Mouse (Mus musculus) embryonic facial prominence, embryonic 14.5 days (tissue): ENCODE measurements at regions not wholly inside any gene's neighbourhood (a gene's known extent, or its start where the extent isn't known, plus 50 kb on each side); places are given as distances from the start of the nearest gene placed in this dataset.
"Not testable (repeated sequence)": the region's sequence is repeated elsewhere in the genome, so short reads cannot be mapped to it uniquely, and the experiment has no call there.

Experiments
- ATAC-seq: fragments of 200-750 bp; cut with Nextera tagmentation; 2 replicates; pipeline ENCODE4 v1.8.0; 2017; ENCODE audit warnings: low read depth, moderate number of reproducible peaks, moderate TSS enrichment
- DNase-seq: peaks from one replicate; pipeline ENCODE4 v3.0.0-alpha.2; 2015; ENCODE audit warnings: low spot score
- H3K27ac ChIP-seq: fragments of 300-500 bp; sonication (generic); replicated peaks from 2 replicates; pipeline ENCODE4 v1.5.1; 2014; ENCODE audit warnings: low read depth, mild to moderate bottlenecking, low read length, moderate library complexity
- H3K27me3 ChIP-seq: fragments of 300-500 bp; sonication (generic); replicated peaks from 2 replicates; pipeline ENCODE4 v1.6.1; 2014; ENCODE audit warnings: low read length; ENCODE audit not compliant: control insufficient read depth, insufficient read depth
- H3K36me3 ChIP-seq: fragments of 300-500 bp; sonication (generic); 2 replicates; pipeline ENCODE4 v1.6.1; 2014; ENCODE audit warnings: low read length, mixed read lengths; ENCODE audit not compliant: control insufficient read depth, insufficient read depth
- H3K4me1 ChIP-seq: fragments of 300-500 bp; sonication (generic); 2 replicates; pipeline ENCODE4 v1.6.1; 2014; ENCODE audit warnings: antibody characterized with exemption, low read length; ENCODE audit not compliant: control insufficient read depth, insufficient read depth
- H3K4me2 ChIP-seq: fragments of 300-500 bp; sonication (generic); 2 replicates; pipeline ENCODE4 v1.6.1; 2014; ENCODE audit warnings: low read depth, mild to moderate bottlenecking, low read length, moderate library complexity, mixed read lengths
- H3K4me3 ChIP-seq: fragments of 300-500 bp; sonication (generic); 2 replicates; pipeline ENCODE4 v1.5.1; 2014; ENCODE audit warnings: low read depth, mild to moderate bottlenecking, low read length
- H3K9ac ChIP-seq: fragments of 300-500 bp; sonication (generic); 2 replicates; pipeline ENCODE4 v1.6.1; 2014; ENCODE audit warnings: low read depth, mild to moderate bottlenecking, low read length, moderate library complexity, mixed read lengths
- H3K9me3 ChIP-seq: fragments of 300-500 bp; sonication (generic); 2 replicates; pipeline ENCODE4 v1.6.1; 2016; ENCODE audit warnings: low read length; ENCODE audit not compliant: control insufficient read depth
- WGBS: fragments of 180-500 bp; shearing (Covaris S2); extraction: QIAGEN DNeasy Blood & Tissue Kit; methylation state at CpG from one replicate; pipeline ENCODE4 v1.1.7; 2014; 5-methylcytosine and 5-hydroxymethylcytosine counted together

- no peak overlapping the region for H3K27ac ChIP-seq
- no peaks in the 10 kb centered on the region for H3K4me1 ChIP-seq
- H3K36me3 ChIP-seq: no peaks in the 10 kb centered on the region
- H3K9me3 ChIP-seq: no peaks in the 10 kb centered on the region
- no peak overlapping the region for H3K4me3 ChIP-seq
- no peak for DNase-seq
- H3K9ac ChIP-seq: no peak overlapping the region
- no peak for ATAC-seq
- 87% methylated on average over 4 of the region's 4 CpGs for WGBS
- H3K4me2 ChIP-seq: no peak overlapping the region
- H3K27me3 ChIP-seq: no peaks in the 10 kb centered on the region
These were observed 96.4 kb upstream of the C6 start for GRCm38 (mm10) chr15:4630611-4631010.

DNA sequence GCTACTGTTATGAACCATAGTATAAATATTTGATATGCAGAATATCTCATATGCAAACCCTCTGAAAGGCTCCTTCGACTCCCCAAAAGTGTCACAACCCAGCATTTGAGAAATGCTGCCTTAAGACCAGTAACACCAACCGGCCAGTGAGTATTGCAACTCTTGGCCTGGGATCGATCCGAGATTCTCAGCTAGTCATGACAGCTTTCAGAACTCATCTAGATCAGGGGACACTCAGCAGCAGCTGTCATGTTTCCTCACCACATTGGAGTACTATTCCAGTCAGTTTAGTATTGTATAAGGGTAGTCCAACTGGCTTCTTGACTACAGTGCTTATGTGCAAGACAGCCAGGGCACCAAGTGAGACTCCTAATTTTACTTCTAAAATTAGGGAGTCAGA lies 85.3 kb upstream of the C6 start:
- H3K27me3 ChIP-seq: no peaks in the 10 kb centered on the region
- no peaks in the 10 kb centered on the region for H3K36me3 ChIP-seq
- no peaks in the 10 kb centered on the region for H3K4me1 ChIP-seq
- ATAC-seq (no peak), DNase-seq (no peak)
- no peak overlapping the region for H3K27ac ChIP-seq
- 88% methylated on average over 4 of the region's 4 CpGs for WGBS
- H3K4me2 ChIP-seq: no peak overlapping the region
- no peak overlapping the region for H3K4me3 ChIP-seq
- no peak overlapping the region for H3K9ac ChIP-seq
- H3K9me3 ChIP-seq: no peaks in the 10 kb centered on the region

DNA sequence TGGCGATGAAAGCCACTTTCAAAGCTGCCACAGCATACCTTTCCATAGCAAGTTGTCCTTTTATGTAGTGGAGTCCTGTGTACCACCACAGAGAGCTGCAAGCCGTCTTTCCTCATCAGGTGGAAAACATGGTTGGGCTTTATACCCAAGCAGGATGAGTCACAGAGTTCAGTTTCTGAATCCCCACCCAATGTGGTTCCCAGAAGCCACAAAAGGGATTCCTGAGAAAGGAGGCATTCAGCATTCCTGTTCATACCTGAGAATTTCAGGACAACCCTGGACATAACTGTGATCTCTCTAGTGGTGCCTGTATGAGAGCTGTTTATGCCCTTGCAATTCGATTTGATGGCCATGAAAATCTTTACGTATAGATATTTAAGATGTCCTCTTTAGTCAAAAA lies 84.1 kb upstream of the C6 start:
- Histone ChIP-seq H3K9me3 (no peaks in the 10 kb centered on the region), H3K4me2 (no peak overlapping the region), H3K4me3 (no peak overlapping the region), H3K27ac (no peak overlapping the region), H3K9ac (no peak overlapping the region), H3K36me3 (no peaks in the 10 kb centered on the region), H3K27me3 (no peaks in the 10 kb centered on the region), H3K4me1 (no peaks in the 10 kb centered on the region)
- no peak for ATAC-seq
- 70% methylated on average over 4 of the region's 4 CpGs for WGBS
- peak; percentile 20 for DNase-seq

DNA sequence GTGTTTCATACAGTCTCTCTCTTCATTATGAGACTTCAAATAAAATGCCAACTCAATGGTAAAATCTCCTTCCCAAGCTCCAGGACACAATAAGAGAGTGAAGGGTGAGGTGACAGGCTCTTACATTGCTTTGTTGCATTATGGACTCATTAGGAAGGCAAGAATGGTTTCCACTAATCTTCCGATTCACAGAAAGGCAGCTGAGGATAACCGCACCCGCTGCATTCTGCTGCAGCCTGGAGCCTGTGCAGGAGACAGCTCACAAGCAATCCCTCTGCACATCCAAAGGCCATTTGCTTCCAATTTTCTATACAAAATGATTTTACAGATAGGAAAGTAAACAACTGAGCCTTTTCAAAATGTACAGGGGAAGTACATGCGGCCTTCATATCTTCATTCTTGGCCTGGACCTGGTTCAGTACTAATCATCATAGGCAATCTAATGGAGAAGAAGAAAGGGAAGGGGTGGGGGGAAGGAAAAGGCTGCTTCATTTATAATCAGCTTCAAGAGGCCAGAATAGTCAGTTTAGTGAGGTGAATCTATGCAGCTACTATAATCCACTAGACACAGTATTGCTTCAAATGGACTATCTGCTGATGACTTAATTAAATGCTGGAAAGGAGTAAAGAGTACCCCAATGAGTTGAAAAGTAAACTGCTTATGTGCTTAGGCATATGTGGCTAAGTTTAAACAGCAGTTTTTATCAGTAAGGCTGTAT lies 82.9 kb upstream of the C6 start:
- Histone ChIP-seq H3K27me3 (no peaks in the 10 kb centered on the region), H3K36me3 (no peaks in the 10 kb centered on the region), H3K4me1 (no peaks in the 10 kb centered on the region), H3K9me3 (no peaks in the 10 kb centered on the region), H3K4me3 (no peak overlapping the region), H3K9ac (no peak overlapping the region), H3K27ac (no peak overlapping the region), H3K4me2 (no peak overlapping the region)
- ATAC-seq (no peak), DNase-seq (peak; percentile 5)
- 79% methylated on average over 4 of the region's 4 CpGs for WGBS

DNA sequence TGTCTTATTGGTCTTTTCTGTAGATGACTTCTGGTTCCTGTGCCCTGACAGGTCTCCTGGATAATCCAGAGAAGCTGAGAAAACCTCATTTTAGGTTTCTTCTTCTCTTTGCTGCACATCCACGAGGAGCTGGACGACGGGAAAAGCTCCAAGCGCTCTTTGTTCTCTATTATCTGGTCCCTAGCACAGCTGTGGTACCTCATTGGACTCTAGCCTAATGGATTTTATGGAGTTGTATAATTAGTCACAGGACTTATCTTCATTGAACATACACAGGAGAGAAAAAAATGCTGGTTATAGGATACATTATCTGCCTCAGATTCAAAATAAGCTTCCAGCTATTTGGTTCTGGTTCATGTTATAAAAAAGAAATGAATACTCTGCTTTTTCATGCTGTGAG lies 78.3 kb upstream of the C6 start:
- no peak overlapping the region for H3K4me3 ChIP-seq
- no peak for ATAC-seq
- H3K9ac ChIP-seq: no peak overlapping the region
- DNase-seq: peak; percentile 9
- no peak overlapping the region for H3K27ac ChIP-seq
- no peak overlapping the region for H3K4me2 ChIP-seq
- no peaks in the 10 kb centered on the region for H3K4me1 ChIP-seq
- no peaks in the 10 kb centered on the region for H3K27me3 ChIP-seq
- no peaks in the 10 kb centered on the region for H3K36me3 ChIP-seq
- WGBS: 81% methylated on average over 4 of the region's 4 CpGs
- no peaks in the 10 kb centered on the region for H3K9me3 ChIP-seq

DNA sequence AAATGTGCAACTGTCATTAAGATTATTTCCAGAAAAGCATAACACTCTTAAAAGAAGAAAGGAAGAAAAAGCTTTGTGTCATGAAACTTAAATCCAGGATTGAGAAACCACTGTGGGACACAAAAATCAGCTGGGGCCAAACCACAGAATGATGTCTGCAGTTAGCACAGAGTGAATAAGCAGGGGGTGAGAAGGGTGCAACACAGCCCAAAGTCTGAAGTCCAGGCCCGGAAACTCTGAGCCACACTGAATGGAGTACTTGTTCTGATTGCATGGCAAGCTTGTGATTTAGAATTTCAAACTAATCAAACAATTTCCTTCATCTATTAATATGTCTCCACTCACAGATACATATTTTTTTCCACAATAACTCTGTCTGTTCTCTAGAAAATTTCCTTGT lies 73.3 kb upstream of the C6 start:
- 56% methylated on average over 1 of the region's 1 CpGs for WGBS
- no peak for ATAC-seq
- DNase-seq: peak; percentile 16

GRCm38 (mm10) chr15:4672859-4673258 lies 54.1 kb upstream of the C6 start:
- H3K4me2 ChIP-seq, ATAC-seq, H3K4me1 ChIP-seq, H3K9me3 ChIP-seq, H3K9ac ChIP-seq, H3K4me3 ChIP-seq, H3K27me3 ChIP-seq, H3K27ac ChIP-seq, DNase-seq, H3K36me3 ChIP-seq: not testable (repeated sequence)
- WGBS: 91% methylated on average over 7 of the region's 9 CpGs

More for the DNA sequence above, 73.3 kb upstream of the C6 start:
- Histone ChIP-seq H3K27ac (no peak overlapping the region), H3K4me3 (no peak overlapping the region), H3K4me1 (no peaks in the 10 kb centered on the region), H3K4me2 (no peak overlapping the region), H3K27me3 (no peaks in the 10 kb centered on the region), H3K36me3 (no peaks in the 10 kb centered on the region), H3K9ac (no peak overlapping the region), H3K9me3 (no peaks in the 10 kb centered on the region)
